Mouse (Mus musculus) cortical plate, adult 2 months (tissue): ENCODE measurements around the gene Taf9b.

Experiments
- CTCF ChIP-seq: fragments of 200-500 bp; IDR thresholded peaks from 2 replicates; pipeline ENCODE4 v1.5.1; 2011; ENCODE audit warnings: mild to moderate bottlenecking, control low read depth, low read length; ENCODE audit not compliant: insufficient read depth; ENCODE audit errors: extremely low read depth
- POLR2A ChIP-seq: fragments of 200-500 bp; IDR thresholded peaks from 2 replicates; pipeline ENCODE4 v1.6.1; 2011; ENCODE audit warnings: mild to moderate bottlenecking, low read length, control low read depth; ENCODE audit not compliant: insufficient read depth; ENCODE audit errors: extremely low read depth

GRCm38 (mm10) chrX:106221058-106221457, at the start of gene Taf9b:
- TF ChIP-seq CTCF (no peak), POLR2A (no peak)
